Mouse (Mus musculus): Measurements from ENCODE around the gene Mbnl1. TPM values are rescaled to one million over a fixed set of nuclear protein-coding genes. Genes with fewer than 3 reads are reported as not detected.

Mbnl1 gene
- total and polyA plus RNA-seq, 2 experiments from 2014 or later, result 55.9 to 86.0 TPM

- Histone ChIP-seq H3K4me3 (ENCODE audit: low read depth, low read length) (no peak overlapping the region), H3K27ac (ENCODE audit: low read depth, low read length) (no peak overlapping the region), H3K4me1 (ENCODE audit: insufficient read depth, low read length) (no peaks in the 10 kb centered on the region), H3K36me3 (ENCODE audit: insufficient read depth, low read length) (no peaks in the 10 kb centered on the region), H3K9ac (replicated peaks; ENCODE audit: low read length, poor library complexity, severe bottlenecking) (no peak overlapping the region), H3K9me3 (ENCODE audit: low read length) (no peaks in the 10 kb centered on the region), H3K27me3 (ENCODE audit: insufficient read depth, low read length) (no peaks in the 10 kb centered on the region), H3K4me2 (ENCODE audit: low read depth, low read length, poor library complexity, severe bottlenecking) (no peak overlapping the region)
- TF ChIP-seq CTCF (IDR thresholded peaks at IDR 0.05), result no peak
- ATAC-seq (ENCODE audit: low FRiP score) (no peak), DNase-seq (ENCODE audit: low spot score) (no peak)
- WGBS, result 67% methylated on average over 7 of the region's 7 CpGs
Observed at GRCm38 (mm10) chr3:60615615-60616014, 143.0 kb downstream of the Mbnl1 start.

GRCm38 (mm10) chr3:60616147-60616546, 143.5 kb downstream of the Mbnl1 start:
- no peaks in the 10 kb centered on the region for H3K9me3 ChIP-seq (ENCODE audit: low read length)
- no peak overlapping the region for H3K9ac ChIP-seq (replicated peaks; ENCODE audit: low read length, poor library complexity, severe bottlenecking)
- H3K36me3 ChIP-seq (ENCODE audit: insufficient read depth, low read length), result no peaks in the 10 kb centered on the region
- ATAC-seq (ENCODE audit: low FRiP score), result no peak
- no peak overlapping the region for H3K4me3 ChIP-seq (ENCODE audit: low read depth, low read length)
- no peak for TF ChIP-seq CTCF (IDR thresholded peaks at IDR 0.05)
- no peak overlapping the region for H3K27ac ChIP-seq (ENCODE audit: low read depth, low read length)
- H3K27me3 ChIP-seq (ENCODE audit: insufficient read depth, low read length), result no peaks in the 10 kb centered on the region
- no peaks in the 10 kb centered on the region for H3K4me1 ChIP-seq (ENCODE audit: insufficient read depth, low read length)
- DNase-seq (ENCODE audit: low spot score), result no peak
- H3K4me2 ChIP-seq (ENCODE audit: low read depth, low read length, poor library complexity, severe bottlenecking), result no peak overlapping the region
- 85% methylated on average over 2 of the region's 2 CpGs for WGBS

GRCm38 (mm10) chr3:60617643-60618042, 145.0 kb downstream of the Mbnl1 start:
- H3K4me2 ChIP-seq (ENCODE audit: low read depth, low read length, poor library complexity, severe bottlenecking), result no peak overlapping the region
- H3K27me3 ChIP-seq (ENCODE audit: insufficient read depth, low read length), result no peaks in the 10 kb centered on the region
- H3K9ac ChIP-seq (replicated peaks; ENCODE audit: low read length, poor library complexity, severe bottlenecking), result no peak overlapping the region
- no peak overlapping the region for H3K27ac ChIP-seq (ENCODE audit: low read depth, low read length)
- H3K4me1 ChIP-seq (ENCODE audit: insufficient read depth, low read length), result no peaks in the 10 kb centered on the region
- no peak for DNase-seq (ENCODE audit: low spot score)
- ATAC-seq (ENCODE audit: low FRiP score), result no peak
- H3K36me3 ChIP-seq (ENCODE audit: insufficient read depth, low read length), result no peaks in the 10 kb centered on the region
- TF ChIP-seq CTCF (IDR thresholded peaks at IDR 0.05), result no peak
- no peak overlapping the region for H3K4me3 ChIP-seq (ENCODE audit: low read depth, low read length)
- 90% methylated on average over 1 of the region's 1 CpGs for WGBS
- H3K9me3 ChIP-seq (ENCODE audit: low read length), result no peaks in the 10 kb centered on the region

DNA sequence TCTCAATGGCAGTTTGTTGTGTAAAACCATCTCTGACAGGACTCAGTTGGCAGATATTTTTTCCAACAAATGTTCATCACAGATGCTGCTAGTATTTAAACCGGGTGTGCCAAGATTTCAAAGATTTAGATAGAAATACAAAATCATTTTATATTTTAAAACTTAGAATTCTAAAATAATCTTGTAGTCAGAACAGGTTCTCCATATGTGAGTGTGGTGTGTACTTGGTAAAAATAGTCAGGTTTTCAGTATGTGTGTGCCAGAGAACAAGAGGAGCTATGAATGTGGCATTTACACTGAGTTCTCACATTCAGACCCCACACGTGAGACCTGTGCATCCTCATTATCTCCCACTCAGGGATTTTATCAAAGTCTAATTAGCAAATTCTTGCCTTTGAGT, 147.6 kb downstream of the Mbnl1 start:
- H3K4me1 ChIP-seq (ENCODE audit: insufficient read depth, low read length), result no peaks in the 10 kb centered on the region
- H3K9me3 ChIP-seq (ENCODE audit: low read length), result no peaks in the 10 kb centered on the region
- no peaks in the 10 kb centered on the region for H3K36me3 ChIP-seq (ENCODE audit: insufficient read depth, low read length)
- no peak overlapping the region for H3K4me3 ChIP-seq (ENCODE audit: low read depth, low read length)
- no peak for TF ChIP-seq CTCF (IDR thresholded peaks at IDR 0.05)
- 76% methylated on average over 2 of the region's 2 CpGs for WGBS
- H3K4me2 ChIP-seq (ENCODE audit: low read depth, low read length, poor library complexity, severe bottlenecking), result no peak overlapping the region
- DNase-seq (ENCODE audit: low spot score) (no peak), ATAC-seq (ENCODE audit: low FRiP score) (no peak)
- no peak overlapping the region for H3K27ac ChIP-seq (ENCODE audit: low read depth, low read length)
- H3K9ac ChIP-seq (replicated peaks; ENCODE audit: low read length, poor library complexity, severe bottlenecking), result no peak overlapping the region
- H3K27me3 ChIP-seq (ENCODE audit: insufficient read depth, low read length), result no peaks in the 10 kb centered on the region

DNA sequence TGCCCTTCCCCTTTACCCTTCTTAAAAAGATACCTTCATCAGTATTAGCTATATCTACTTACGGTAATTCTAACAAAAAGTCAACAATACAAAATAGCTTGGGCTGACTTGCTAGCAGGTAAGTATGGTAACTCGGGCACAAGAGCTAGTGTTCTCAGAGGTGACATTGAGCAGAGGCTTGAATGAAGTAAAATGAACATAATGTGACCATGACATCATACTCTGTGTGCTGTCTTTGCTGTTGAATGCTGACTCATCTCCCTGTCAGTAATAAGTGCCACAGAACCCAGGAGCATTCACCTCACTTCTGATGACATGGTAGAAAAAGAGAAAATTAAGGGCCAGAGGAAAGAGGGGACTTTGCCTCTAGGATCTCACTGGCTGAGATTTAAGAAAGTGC, 158.6 kb downstream of the Mbnl1 start:
- ATAC-seq (ENCODE audit: low FRiP score) (no peak), DNase-seq (ENCODE audit: low spot score) (no peak)
- Histone ChIP-seq H3K27ac (ENCODE audit: low read depth, low read length) (no peak overlapping the region), H3K4me3 (ENCODE audit: low read depth, low read length) (no peak overlapping the region), H3K9me3 (ENCODE audit: low read length) (no peaks in the 10 kb centered on the region), H3K36me3 (ENCODE audit: insufficient read depth, low read length) (peaks cover 4% of the 10 kb centered on the region; the same call in 1 of the 2 replicates), H3K9ac (replicated peaks; ENCODE audit: low read length, poor library complexity, severe bottlenecking) (no peak overlapping the region), H3K4me1 (ENCODE audit: insufficient read depth, low read length) (no peaks in the 10 kb centered on the region), H3K4me2 (ENCODE audit: low read depth, low read length, poor library complexity, severe bottlenecking) (no peak overlapping the region), H3K27me3 (ENCODE audit: insufficient read depth, low read length) (no peaks in the 10 kb centered on the region)
- TF ChIP-seq CTCF (IDR thresholded peaks at IDR 0.05), result no peak
- WGBS, result 91% methylated on average over 2 of the region's 2 CpGs

GRCm38 (mm10) chr3:60631754-60632153, 159.1 kb downstream of the Mbnl1 start:
- no peak overlapping the region for H3K4me3 ChIP-seq (ENCODE audit: low read depth, low read length)
- no peaks in the 10 kb centered on the region for H3K9me3 ChIP-seq (ENCODE audit: low read length)
- no peaks in the 10 kb centered on the region for H3K4me1 ChIP-seq (ENCODE audit: insufficient read depth, low read length)
- DNase-seq (ENCODE audit: low spot score) (no peak), ATAC-seq (ENCODE audit: low FRiP score) (0 out of 2 replicates have a peak, but pooled peaks have one; percentile 47)
- no peak overlapping the region for H3K4me2 ChIP-seq (ENCODE audit: low read depth, low read length, poor library complexity, severe bottlenecking)
- no peak overlapping the region for H3K9ac ChIP-seq (replicated peaks; ENCODE audit: low read length, poor library complexity, severe bottlenecking)
- no peak for TF ChIP-seq CTCF (IDR thresholded peaks at IDR 0.05)
- H3K27me3 ChIP-seq (ENCODE audit: insufficient read depth, low read length), result no peaks in the 10 kb centered on the region
- peaks cover 4% of the 10 kb centered on the region; the same call in 1 of the 2 replicates for H3K36me3 ChIP-seq (ENCODE audit: insufficient read depth, low read length)
- WGBS, result 96% methylated on average over 5 of the region's 5 CpGs
- no peak overlapping the region for H3K27ac ChIP-seq (ENCODE audit: low read depth, low read length)
